Mouse (Mus musculus) midbrain, embryonic 16.5 days (tissue): Measurements from ENCODE around the gene Mapk8ip1. TPM values are rescaled to one million over a fixed set of nuclear protein-coding genes. Genes with fewer than 3 reads are reported as not detected.

Source experiments
- ATAC-seq: fragments of 200-750 bp; cut with Nextera tagmentation; 2 replicates; pipeline ENCODE4 v1.8.0; 2017; ENCODE audit warnings: moderate TSS enrichment
- H3K27ac ChIP-seq: fragments of 300-500 bp; sonication (generic); 2 replicates; pipeline ENCODE4 v1.5.1; 2014; ENCODE audit warnings: mild to moderate bottlenecking, low read length, mixed read lengths
- H3K27me3 ChIP-seq: fragments of 300-500 bp; sonication (generic); 2 replicates; pipeline ENCODE4 v1.6.1; 2014; ENCODE audit warnings: low read depth, low read length, mixed read lengths; ENCODE audit not compliant: control insufficient read depth, insufficient read depth
- H3K36me3 ChIP-seq: fragments of 300-500 bp; sonication (generic); 2 replicates; pipeline ENCODE4 v1.6.1; 2014; ENCODE audit warnings: mild to moderate bottlenecking, low read length, moderate library complexity, mixed read lengths; ENCODE audit not compliant: control insufficient read depth, insufficient read depth
- H3K4me1 ChIP-seq: fragments of 300-500 bp; sonication (generic); 2 replicates; pipeline ENCODE4 v1.6.1; 2014; ENCODE audit warnings: mild to moderate bottlenecking, low read length, mixed read lengths; ENCODE audit not compliant: control insufficient read depth, insufficient read depth
- H3K4me2 ChIP-seq: fragments of 300-500 bp; sonication (generic); 2 replicates; pipeline ENCODE4 v1.6.1; 2014; ENCODE audit warnings: mild to moderate bottlenecking, low read length, mixed read lengths
- H3K4me3 ChIP-seq: fragments of 300-500 bp; sonication (generic); 2 replicates; pipeline ENCODE4 v1.5.1; 2014; ENCODE audit warnings: low read depth, mild to moderate bottlenecking, low read length, moderate library complexity, mixed read lengths
- H3K9ac ChIP-seq: fragments of 300-500 bp; sonication (generic); 2 replicates; pipeline ENCODE4 v1.6.1; 2014; ENCODE audit warnings: low read depth, low read length, mixed read lengths
- H3K9me3 ChIP-seq: fragments of 300-500 bp; sonication (generic); replicated peaks from 2 replicates; pipeline ENCODE4 v1.6.1; 2014; ENCODE audit warnings: mild to moderate bottlenecking, low read length, mixed read lengths; ENCODE audit not compliant: control insufficient read depth, poor library complexity, severe bottlenecking
- WGBS: fragments of 180-500 bp; shearing (Covaris S2); extraction: QIAGEN DNeasy Blood & Tissue Kit; methylation state at CpG from one replicate; pipeline ENCODE4 v1.1.7; 2014; 5-methylcytosine and 5-hydroxymethylcytosine counted together
- polyA plus RNA-seq: library from polyadenylated mRNA; unstranded; fragments of >200 nt; fragmentation: Nextera tagmentation; extraction: Ambion mirVana; gene quantifications from 2 replicates; pipeline ENCODE4 v1.2.1, GENCODE M21; 2015

Gene Mapk8ip1
- polyA plus RNA-seq, 1 experiment from 2014 or later, result 126 TPM

DNA sequence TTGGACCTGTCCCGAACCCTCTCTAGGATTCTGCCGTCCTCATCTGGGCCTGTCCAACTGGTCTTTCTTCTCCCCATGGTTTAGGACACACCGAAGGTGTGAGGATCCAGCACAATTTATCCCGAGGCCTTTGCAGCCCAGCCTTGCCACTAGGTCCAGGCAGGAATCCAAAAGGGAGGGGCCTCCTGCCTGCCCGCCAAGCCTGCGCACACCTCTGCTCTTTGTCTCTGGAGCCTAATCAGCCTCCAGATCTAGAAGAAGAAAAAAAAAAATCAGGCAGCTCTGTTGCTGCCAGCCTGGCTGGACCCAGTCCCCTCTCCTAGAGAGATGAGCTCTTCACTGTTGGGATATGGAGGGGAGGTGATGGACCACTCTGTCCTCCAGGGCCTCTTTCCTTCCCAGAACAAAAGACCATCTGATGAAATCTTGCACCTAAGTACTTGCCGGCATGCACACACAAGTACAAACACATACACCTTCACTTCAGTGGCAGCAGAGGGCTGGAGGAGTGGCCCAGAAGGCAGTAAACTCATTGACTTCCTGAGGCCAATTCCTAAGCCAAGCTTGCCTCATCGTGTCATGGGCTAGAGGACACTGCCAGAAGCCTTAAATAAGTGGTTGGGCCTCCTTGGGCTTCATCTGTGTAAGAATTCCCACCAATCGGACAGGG, 28.2 kb downstream of the Mapk8ip1 start:
- WGBS, result 24% methylated on average over 9 of the region's 9 CpGs
- Histone ChIP-seq H3K27me3 (peaks cover 13% of the 10 kb centered on the region), H3K4me1 (peaks cover 36% of the 10 kb centered on the region), H3K4me2 (no peak overlapping the region), H3K4me3 (no peak overlapping the region), H3K9ac (no peak overlapping the region), H3K9me3 (no peaks in the 10 kb centered on the region), H3K27ac (no peak overlapping the region), H3K36me3 (peaks cover 3% of the 10 kb centered on the region; the same call in 1 of the 2 replicates)
- ATAC-seq, result no peak

DNA sequence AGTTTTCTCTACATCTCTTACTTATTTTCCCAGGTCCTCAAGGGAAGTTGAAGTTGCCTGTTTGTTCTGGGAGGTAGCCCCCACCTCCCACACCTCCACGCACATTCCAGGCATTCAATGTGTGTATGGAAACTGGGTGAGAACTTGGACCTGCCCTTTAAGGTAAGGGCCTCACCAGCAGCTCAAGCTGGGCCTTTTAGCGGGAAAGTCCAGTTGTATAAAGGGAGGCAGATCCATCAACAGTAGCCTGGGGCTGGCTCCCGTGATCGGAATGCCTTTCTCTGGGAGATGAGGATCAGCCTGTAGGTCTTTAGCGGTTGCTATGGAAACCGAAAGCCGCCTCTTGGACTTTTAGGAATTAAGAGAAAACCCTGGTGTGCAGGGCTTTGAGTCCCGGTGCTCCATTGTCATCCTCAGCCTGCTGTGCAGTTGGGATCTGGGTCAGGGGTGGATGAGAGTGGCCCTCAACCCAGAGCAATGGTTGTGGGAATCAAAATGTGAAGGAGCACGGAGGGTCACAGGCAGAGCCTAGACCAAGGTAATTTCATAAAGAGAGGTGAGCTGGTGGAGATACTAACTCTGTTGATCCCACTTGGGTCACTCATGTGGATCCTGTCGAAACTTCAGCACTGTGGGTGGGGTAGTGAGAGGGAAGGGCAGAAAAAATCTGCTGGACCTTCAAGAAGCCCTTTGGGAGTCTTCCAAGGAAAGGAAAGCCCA, 28.9 kb downstream of the Mapk8ip1 start:
- peaks cover 13% of the 10 kb centered on the region for H3K27me3 ChIP-seq
- H3K36me3 ChIP-seq, result no peaks in the 10 kb centered on the region
- peaks cover 36% of the 10 kb centered on the region for H3K4me1 ChIP-seq
- peak overlapping the region; percentile 11; the same call in 1 of the 2 replicates for H3K4me2 ChIP-seq
- 2% methylated on average over 10 of the region's 10 CpGs for WGBS
- H3K27ac ChIP-seq, result no peak overlapping the region
- H3K9ac ChIP-seq, result no peak overlapping the region
- no peak for ATAC-seq
- H3K9me3 ChIP-seq, result no peaks in the 10 kb centered on the region
- H3K4me3 ChIP-seq, result no peak overlapping the region

DNA sequence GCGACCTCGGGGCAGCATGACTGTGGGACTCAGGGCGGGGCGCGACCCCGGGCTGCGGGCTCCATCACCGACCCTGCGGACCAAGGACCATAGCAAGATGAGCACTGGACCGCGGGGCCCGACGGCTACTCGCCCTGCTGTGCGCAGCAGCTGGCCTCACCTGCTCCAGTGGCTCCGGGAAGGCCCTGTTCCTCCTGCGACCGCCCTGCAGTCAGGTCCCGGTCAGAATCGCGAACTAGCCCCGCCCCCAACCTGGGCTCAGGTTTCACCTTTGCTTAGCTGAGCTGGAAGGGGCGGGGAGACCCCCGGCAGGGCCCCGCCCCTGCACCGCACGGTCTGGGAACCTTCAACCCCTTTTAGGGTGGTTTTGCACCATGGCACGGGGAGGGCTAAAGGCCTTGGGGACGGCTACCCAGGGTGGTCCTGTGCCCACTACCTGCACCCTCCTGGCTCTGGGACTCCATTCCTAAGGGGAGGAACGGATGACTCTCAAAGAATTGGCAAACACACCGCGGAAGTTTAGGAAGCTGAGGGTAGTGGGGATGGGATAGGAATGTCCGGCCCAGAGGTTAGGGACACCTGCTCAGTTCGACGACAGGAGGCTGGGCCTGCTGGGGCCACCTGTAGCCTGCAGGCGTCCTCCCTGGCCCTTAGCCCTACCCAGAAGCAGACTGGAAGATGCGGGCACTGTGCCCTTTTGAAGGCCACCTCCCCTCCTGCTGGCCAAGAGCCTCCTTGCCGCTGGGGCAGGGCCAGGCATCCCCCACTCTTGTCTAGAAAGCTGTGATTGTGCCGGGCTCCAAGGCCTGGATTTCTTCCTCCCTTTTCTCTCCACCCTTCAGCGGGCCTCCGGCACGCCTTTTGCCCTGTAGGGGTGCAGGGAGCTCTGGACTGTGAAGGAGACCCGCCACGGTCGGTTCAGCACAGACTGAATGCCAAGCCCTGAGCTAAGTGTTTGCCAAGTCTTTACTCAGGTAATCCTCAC, 29.9 kb downstream of the Mapk8ip1 start:
- Histone ChIP-seq H3K27me3 (peaks cover 13% of the 10 kb centered on the region), H3K36me3 (no peaks in the 10 kb centered on the region; the same call in 1 of the 2 replicates), H3K9me3 (no peaks in the 10 kb centered on the region), H3K9ac (peak overlapping the region; percentile 35), H3K4me3 (peak overlapping the region; percentile 28), H3K27ac (no peak overlapping the region), H3K4me1 (peaks cover 33% of the 10 kb centered on the region), H3K4me2 (peak overlapping the region; percentile 50)
- no peak for ATAC-seq
- 3% methylated on average over 45 of the region's 45 CpGs for WGBS

DNA sequence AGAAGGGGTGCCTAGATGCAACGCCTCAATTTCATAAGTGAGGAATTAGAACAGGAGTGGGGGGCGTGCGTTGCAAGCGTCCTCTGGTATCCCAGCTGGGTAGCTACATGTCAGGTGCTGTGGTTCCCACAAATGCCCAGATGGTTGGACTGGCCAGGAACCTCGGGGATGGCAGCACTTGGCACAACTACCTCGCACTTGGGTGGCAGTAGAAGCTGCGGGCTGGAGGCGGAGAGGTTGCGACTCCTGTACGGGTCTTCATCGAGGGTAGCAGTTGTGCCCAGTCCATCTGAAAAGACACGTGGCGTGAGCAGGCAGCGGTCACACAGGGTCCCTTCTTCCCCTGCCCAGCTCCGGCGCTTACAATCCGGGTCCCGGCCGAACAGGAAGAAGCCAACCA, 30.7 kb downstream of the Mapk8ip1 start:
- H3K4me2 ChIP-seq, result peak overlapping the region; percentile 50
- no peaks in the 10 kb centered on the region for H3K9me3 ChIP-seq
- H3K27me3 ChIP-seq, result peaks cover 13% of the 10 kb centered on the region
- no peak overlapping the region for H3K27ac ChIP-seq
- ATAC-seq, result no peak
- peak overlapping the region; percentile 35 for H3K9ac ChIP-seq
- H3K36me3 ChIP-seq, result no peaks in the 10 kb centered on the region; the same call in 1 of the 2 replicates
- H3K4me3 ChIP-seq, result peak overlapping the region; percentile 28
- peaks cover 28% of the 10 kb centered on the region for H3K4me1 ChIP-seq
- WGBS, result 9% methylated on average over 19 of the region's 19 CpGs

DNA sequence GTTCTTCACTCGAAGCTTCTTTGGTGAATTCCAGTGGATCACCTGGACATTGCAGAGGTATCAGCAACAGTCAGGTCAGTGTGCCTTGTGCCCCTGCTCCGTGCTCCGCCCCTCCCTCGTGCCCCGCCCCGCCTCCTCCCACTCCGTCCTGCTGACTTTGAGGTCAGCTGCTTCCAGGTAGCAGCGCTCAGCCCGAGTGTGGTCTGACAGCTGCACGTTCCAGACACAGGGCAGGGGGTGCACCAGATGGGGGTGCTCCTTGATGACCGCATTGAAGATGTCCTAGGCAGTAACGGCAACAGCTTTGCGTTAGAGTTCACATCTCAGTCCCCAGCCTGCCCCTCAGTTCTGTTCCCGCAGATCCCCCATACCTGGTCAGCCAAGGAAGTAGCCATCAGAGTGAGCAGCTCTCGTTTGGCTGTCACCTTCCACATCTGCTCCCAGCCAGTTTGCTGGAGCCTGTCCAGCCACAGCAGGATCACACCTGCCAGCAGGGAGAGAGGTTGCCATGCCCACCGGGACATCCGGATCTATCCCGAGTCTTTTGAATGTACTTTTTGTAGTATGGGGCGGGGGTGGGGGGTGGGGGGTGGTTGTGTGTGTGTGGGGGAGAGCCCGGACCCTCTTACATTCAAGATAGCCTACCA, 33.6 kb downstream of the Mapk8ip1 start:
- Histone ChIP-seq H3K27me3 (peaks cover 13% of the 10 kb centered on the region), H3K27ac (no peak overlapping the region), H3K9ac (no peak overlapping the region), H3K36me3 (peaks cover 2% of the 10 kb centered on the region; the same call in 1 of the 2 replicates), H3K4me1 (peaks cover 17% of the 10 kb centered on the region; the same call in 1 of the 2 replicates), H3K4me3 (no peak overlapping the region), H3K9me3 (no peaks in the 10 kb centered on the region), H3K4me2 (no peak overlapping the region)
- 45% methylated on average over 20 of the region's 20 CpGs for WGBS
- ATAC-seq, result no peak

DNA sequence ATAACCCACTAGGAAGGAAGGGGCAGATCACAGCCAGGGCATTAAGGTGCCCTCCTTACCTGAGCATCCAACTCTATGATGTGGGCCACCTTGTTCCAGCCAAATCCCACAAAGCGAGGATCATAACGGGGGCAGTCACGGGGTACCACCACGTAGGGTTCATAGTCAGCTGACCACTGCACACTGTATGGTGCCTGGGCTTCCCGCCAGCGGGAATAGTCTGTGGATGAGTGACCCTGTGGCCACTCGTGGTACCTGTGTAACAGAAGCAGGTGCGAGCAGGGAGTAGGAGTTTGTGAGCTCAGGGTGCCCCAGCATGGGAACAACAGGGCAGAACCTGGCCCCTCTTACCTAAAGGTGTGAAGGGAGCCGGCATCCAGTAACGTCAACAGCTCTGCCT, 35.5 kb downstream of the Mapk8ip1 start:
- Histone ChIP-seq H3K27me3 (peaks cover 13% of the 10 kb centered on the region), H3K4me2 (no peak overlapping the region), H3K9ac (no peak overlapping the region), H3K4me3 (no peak overlapping the region), H3K9me3 (no peaks in the 10 kb centered on the region), H3K4me1 (peaks cover 1% of the 10 kb centered on the region; the same call in 1 of the 2 replicates), H3K36me3 (peaks cover 2% of the 10 kb centered on the region; the same call in 1 of the 2 replicates), H3K27ac (no peak overlapping the region)
- 90% methylated on average over 10 of the region's 10 CpGs for WGBS
- no peak for ATAC-seq

DNA sequence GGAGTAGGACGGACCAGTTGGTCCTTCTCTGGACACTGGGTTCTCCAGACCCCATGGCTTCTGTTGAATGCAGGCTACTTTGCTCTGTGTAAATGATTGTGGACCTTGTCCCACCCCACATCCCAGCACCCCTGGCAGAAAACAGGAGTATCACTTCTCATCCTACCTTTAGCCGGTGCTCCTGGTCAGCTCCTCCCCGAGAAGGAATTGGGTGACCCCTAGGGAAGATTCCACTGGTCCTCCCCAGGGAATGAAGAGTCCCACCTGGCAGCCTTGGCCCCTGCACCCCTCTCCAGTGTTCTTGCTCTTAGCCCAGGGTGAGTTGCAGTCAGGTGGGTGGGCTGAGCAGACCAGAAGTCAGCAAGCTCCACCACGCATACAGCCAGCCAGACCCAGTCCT, 37.0 kb downstream of the Mapk8ip1 start:
- ATAC-seq, result no peak
- Histone ChIP-seq H3K36me3 (peaks cover 6% of the 10 kb centered on the region), H3K27ac (no peak overlapping the region), H3K4me2 (no peak overlapping the region), H3K4me1 (no peaks in the 10 kb centered on the region), H3K9me3 (no peaks in the 10 kb centered on the region), H3K27me3 (peaks cover 4% of the 10 kb centered on the region), H3K4me3 (no peak overlapping the region), H3K9ac (no peak overlapping the region)
- WGBS, result 85% methylated on average over 4 of the region's 4 CpGs

DNA sequence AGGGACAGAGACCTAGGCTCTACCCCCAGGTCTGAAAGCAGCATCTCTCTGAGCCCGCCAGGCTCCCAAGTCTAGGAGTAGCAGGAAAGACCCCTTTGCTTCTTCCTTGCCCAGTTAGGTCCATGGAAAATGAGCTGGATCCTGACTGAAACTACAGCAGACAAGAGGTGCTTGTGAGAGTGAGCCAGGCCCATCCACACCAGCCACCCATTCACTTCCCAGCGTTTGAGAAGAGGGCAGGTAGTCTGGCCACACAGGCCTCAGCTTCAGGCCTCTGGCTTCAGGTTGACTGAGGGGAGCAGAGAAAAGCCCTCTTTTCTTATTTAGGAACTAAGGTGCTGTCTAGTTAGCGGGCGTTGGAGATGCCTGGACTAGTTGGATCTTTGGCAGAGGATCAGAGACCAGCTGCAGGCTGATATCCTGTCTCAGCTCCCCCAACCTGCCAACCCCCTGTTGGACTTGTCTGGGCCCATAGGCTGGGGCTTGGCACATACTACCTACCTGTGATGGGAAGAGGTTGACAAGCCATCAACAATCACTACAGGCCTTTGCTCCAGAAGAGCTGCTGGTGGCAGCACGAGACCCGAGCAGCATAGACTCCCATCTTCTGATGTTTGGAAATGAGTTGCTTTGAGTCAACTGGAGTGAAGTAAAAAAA, 38.4 kb downstream of the Mapk8ip1 start:
- H3K4me2 ChIP-seq, result no peak overlapping the region
- H3K9ac ChIP-seq, result no peak overlapping the region
- no peaks in the 10 kb centered on the region for H3K4me1 ChIP-seq
- no peaks in the 10 kb centered on the region for H3K27me3 ChIP-seq
- 94% methylated on average over 6 of the region's 6 CpGs for WGBS
- ATAC-seq, result no peak
- H3K27ac ChIP-seq, result no peak overlapping the region
- H3K9me3 ChIP-seq, result no peaks in the 10 kb centered on the region
- H3K4me3 ChIP-seq, result no peak overlapping the region
- H3K36me3 ChIP-seq, result peaks cover 11% of the 10 kb centered on the region
